Mouse (Mus musculus) mesoderm, embryonic 11.5 days (tissue): ENCODE measurements around the gene Mex3a.

Source experiments
- DNase-seq: peaks from one replicate; pipeline ENCODE4 v3.0.0-alpha.2; 2012; ENCODE audit warnings: low read depth, low spot score

Gene Mex3a

DNA sequence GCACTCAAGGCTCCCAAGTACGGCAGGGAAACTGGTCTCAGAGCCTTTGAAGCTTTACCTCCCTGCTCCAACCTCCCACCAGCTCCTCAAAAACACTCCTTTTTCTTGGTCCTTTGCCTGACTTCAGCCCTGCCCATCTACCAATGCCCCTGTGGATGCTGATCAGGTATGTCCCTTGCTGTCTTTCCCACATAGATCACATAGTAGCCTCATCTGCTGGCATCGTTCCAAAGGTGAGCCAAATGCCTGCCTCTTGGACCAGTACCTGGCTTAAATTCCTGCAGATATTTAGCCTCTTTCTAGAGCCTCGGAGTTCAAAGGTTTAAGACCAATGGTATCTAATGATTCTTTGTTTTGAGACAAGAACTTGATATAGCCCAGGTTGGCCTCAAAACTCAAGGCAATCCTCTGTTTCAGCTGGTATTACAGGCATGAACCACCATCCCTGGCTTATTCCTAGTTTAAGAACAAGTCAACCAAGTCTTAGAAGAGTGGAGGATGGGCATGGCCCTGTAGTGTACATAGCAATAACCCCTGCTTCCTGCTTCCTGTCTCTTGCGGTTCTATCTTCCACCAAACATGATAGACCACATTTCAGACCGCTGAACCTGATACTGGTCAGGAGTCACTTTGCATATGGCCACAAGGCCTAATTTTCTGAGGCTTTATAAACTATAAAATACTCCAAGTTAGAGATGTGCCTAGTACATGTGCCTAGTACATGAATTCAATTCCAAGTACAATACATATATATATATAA lies 11.6 kb downstream of the Mex3a start:
- no peak for DNase-seq

DNA sequence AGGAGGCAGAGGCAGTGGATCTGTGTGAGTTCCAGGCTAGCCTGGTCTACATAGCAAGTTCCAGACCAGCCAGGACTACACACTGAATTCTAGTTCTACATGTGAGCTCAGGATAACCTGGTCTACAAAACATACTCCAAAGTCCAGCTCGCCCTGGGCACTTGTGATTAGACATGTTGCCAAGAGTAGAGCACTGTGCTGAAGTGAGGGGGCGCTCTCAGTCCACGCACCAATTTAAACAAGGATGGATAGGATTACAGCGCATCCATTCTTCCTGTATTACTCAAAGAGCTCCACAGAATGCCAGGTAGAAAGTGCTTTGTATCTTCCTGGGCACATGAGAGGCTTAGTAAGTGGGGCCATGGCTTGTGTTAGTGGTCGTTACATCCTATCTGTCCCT lies 12.3 kb downstream of the Mex3a start:
- no peak for DNase-seq

DNA sequence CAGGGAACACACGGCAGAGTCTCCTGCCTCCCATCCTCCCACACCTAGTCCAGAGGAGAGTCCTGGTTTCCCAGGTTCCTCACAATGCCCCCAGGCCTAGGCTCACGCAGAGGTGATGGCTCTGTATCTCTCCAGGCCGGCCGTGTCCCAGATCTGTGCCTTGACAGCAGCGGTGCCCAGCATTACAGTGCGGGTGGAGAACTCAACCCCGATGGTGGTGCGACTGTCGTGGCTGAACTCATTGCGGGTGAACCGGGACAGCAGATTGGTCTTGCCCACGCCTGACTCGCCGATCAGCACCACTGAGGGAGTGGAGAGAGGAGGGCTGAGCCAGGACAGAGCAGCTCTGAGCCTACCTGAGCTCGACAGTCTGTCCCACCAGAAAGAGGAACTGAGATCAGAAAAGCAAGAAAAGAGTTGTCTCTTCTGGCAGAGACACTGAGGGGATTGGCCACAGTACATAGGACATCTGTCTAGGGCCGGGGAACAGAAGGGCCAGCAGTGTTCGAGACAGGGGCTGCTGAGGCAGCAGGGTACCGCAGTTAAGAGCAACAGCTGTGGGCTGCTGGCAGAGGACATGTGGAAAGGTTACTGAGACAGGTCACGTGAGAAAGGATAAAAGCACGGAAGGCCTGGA lies 12.9 kb downstream of the Mex3a start:
- no peak for DNase-seq

- DNase-seq: no peak
These were observed 14.7 kb downstream of the Mex3a start for GRCm38 (mm10) chr3:88546674-88547418.

- no peak for DNase-seq
These were observed 16.2 kb downstream of the Mex3a start, which contains the start of gene Rab25 for GRCm38 (mm10) chr3:88548180-88548917. Gene Rab25, minus strand, starts transcription at chr3:88548300.

DNA sequence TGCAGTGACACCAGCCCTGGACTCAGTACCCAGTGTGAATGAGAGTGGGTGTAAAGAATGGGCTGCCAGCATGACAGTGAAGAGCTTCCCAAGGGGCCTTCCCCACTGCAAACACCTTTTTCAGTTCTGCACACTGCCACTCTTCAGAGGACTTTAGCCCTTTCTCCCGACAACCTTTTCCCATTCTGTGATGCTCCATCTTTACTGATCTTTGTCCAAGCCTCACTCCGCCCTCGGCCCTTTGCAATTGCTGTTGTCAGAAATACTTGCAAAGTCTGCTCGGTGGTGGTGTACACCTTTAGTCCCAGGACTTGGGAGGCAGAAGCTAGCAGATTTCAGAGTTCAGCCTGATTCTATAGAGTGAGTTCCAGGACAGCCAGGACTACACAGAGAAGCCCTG lies 19.4 kb downstream of the Mex3a start:
- no peak for DNase-seq

GRCm38 (mm10) chr3:88552082-88552645 lies 20.0 kb downstream of the Mex3a start:
- DNase-seq: no peak

DNA sequence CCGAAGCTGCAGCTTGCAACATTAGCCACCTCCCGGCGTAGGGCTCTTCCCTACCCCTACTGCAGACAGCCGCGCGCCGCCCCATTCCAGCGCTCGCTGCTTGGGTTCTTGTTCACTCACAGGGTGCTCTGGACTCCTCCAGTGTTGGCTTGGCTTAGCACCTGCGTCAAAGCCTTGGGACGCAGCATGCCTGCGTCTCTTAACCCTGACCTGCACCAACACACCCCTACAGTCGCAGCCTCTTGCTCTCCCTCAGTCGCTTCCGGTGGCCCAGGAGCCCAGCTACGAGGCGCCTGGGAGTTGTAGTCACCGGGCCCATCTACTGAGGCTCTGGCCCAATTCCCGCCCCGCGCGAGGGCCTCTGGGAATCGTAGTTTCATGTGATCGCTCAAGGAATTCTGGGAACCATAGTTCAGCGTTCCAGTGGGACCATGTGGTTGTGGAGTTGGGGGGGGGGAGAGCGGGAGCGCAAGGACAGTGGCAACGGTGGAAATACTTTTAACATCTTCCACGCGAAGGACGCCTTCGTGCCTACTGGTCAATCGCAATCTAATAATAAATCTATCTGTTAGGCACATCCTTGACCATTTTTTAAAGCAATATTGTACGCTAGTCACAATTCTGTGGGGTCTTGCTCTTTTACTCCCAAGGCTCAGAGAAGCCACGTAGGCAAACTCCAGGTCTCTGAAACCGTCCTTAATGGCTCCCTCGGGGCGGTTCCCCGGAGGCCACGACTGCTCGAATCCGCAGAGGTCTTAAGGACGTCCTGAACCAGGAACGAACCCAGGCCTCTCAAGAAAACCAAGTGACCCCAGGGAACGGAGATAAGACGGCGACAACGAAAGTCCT lies 20.7 kb downstream of the Mex3a start, which contains the start of gene Lamtor2:
Gene Lamtor2 (minus strand): TSS at position 399 of the 849 bp plus-strand sequence.
- DNase-seq: peak; percentile 98

DNA sequence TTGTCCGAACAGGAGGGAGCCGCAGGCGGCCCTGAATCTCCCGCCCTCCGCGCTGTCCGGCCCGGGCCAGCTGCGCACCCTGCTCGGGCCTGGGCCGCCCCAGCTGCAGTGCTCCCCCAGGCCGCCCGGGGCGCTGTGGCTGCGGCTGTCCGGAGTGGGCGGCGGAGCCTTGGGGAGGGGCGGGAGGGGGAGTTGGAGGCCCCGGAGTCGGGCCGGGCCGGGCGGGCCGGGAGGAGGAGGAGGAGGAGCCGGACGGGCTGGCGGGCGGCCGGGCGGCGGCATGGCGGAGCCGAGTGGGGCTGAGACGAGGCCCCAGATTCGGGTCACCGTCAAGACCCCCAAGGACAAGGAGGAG lies 21.3 kb downstream of the Mex3a start, which contains the start of gene Ubqln4:
Gene Ubqln4 (plus strand): TSS at position 234 of the 355 bp plus-strand sequence.
- DNase-seq: peak; percentile 94

- DNase-seq: no peak
These were observed 21.8 kb downstream of the Mex3a start for GRCm38 (mm10) chr3:88553880-88554586.

DNA sequence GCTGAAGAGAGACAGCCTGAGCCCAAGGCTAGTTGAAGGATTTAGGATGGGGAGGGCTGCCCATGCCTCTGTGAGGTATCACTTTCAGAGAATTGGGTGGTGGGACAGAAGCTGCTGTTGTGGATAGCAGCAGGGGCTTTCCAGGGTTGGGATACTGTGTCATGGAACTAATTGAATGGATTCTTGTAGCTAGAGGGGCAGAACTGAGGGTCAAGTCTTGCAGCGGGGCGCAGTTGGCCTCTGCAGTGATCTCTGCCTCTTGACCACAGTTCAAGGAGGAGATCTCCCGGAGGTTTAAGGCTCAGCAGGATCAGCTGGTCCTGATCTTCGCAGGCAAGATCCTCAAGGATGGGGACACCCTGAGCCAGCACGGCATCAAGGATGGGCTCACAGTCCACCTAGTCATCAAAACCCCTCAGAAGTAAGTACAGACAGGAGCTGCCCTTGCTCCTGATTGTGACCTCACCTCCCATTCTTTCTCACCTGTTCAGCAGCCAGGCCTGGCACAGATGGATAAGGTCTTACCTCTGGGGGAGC lies 22.9 kb downstream of the Mex3a start:
- no peak for DNase-seq

- no peak for DNase-seq
These were observed 23.5 kb downstream of the Mex3a start for GRCm38 (mm10) chr3:88555731-88556130.

- no peak for DNase-seq
These were observed 24.4 kb downstream of the Mex3a start for GRCm38 (mm10) chr3:88556616-88557015.

DNA sequence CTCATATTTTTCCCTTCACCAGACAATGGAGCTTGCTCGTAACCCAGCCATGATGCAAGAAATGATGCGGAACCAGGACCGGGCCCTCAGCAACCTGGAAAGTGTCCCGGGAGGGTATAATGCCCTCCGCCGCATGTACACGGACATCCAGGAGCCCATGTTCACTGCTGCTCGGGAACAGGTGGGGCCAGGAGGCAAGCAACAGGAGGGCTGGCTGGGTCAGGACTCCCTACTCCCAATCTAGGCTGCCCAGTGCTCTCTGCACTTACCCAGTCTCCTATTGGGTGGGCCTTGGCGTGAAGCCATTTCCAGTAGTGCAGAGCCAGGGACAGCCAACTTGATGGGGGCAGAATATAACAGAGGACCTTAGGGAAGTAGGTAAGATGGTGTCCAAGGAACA lies 27.4 kb downstream of the Mex3a start:
- DNase-seq: no peak

DNA sequence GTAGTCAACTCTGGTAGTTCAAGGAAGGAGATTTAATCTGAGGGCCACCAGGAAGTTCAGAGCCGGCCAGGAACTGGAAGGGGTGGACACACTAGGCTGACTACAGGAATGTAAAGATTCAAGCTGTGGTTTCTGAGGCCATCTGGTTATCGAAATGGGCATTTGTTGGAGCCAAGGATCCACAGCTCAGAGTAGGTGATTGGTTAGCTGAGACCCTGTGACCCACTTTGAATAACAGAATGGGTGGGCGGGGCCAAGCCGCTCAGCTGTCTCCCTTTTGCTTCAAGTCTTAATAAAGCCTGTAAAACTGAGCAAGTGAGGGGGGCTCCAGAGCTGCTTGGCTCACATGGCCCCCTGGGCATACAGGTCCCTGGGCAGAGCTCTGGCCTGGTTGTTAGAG lies 29.8 kb downstream of the Mex3a start:
- no peak for DNase-seq

- DNase-seq: no peak
These were observed 31.2 kb downstream of the Mex3a start for GRCm38 (mm10) chr3:88563442-88563841.

DNA sequence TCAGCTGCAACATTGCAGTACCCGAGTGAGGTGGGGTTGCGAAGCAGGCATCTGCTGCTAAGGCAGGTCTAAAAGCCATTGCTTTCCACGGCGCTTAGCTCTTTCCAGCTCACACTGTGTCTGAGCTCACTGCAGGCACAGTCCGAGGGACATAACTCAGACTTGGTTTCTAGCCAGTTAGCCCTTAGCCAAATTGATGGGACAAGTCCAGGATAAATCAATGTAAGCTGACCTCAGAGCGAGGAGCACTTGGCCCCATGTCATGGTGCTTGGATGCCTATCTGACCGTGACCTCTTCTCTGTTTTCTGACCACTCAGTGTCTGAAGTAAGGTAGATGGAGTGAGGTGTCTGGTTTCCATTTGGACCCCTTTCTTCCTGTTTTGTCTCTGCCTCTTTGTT lies 31.8 kb downstream of the Mex3a start:
- DNase-seq: no peak

GRCm38 (mm10) chr3:88566116-88566515 lies 33.9 kb downstream of the Mex3a start:
- no peak for DNase-seq

GRCm38 (mm10) chr3:88566536-88567061 lies 34.4 kb downstream of the Mex3a start:
- DNase-seq: no peak
